Mouse (Mus musculus) T-cell, adult 2 months (primary cell): ENCODE results near the gene Capza3.

Experiments
- DNase-seq: peaks from one replicate; pipeline ENCODE4 v3.0.0; 2022; ENCODE audit warnings: low spot score

Capza3 gene

DNA sequence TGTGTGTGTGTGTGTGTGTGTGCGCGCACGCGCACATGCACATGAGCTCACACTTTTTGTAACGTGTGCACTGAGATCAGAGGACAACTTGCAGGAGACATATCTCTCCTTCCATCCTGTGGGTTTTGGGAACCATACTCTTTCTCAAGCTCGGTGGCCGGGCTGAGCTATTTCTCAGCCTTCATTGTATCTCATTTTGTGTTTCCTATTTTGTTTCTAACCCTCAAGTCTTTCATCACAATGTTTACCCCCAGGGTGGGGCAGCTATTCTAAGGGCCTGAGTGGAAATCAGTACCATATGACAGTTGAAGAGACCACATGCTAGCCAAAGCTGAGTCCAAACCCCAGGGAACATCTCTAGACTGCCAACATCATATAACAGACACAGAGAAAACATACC, at the start of gene Capza3:
Gene Capza3, plus strand, starts transcription at position 301 of the 400 bp plus-strand sequence.
- no peak for DNase-seq

DNA sequence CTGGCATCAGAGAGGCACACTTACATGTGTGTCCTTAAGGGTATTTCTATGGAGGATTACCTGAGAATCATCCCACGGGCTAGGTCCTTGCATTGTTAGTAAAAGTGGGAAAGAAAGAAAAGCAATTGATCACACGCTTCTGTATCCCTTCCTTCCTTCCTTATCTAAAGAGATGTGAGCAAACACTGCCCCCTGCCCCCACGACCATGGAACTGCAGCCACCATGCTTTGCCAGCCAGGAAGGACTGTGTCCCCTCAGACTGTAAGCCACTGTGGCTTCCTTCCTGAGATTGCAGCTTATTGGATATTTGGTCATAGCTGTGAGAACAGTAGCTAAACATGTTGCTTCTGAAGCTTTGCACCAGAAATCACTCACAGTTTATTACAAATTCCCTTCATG, 35.9 kb upstream of the Capza3 start:
- no peak for DNase-seq

DNA sequence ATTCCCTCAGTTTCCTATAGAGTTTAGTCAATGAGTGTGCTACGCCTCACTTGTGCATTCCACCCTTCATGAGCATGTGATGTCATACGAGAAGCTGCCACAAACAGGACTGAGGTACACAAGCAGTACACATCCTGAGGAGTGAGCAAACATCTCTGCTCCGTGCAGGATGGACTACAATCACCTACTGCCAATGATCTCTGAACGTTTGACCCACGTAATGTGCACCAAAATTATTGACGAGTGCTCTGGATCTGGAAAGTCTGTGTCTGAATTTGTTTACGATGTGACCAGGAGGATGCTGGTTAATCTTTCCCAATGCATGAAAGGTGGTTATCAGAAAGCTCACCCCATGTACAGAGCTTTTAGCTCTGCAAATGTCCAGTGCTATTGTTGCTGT, 16.6 kb upstream of the Capza3 start:
- no peak for DNase-seq

DNA sequence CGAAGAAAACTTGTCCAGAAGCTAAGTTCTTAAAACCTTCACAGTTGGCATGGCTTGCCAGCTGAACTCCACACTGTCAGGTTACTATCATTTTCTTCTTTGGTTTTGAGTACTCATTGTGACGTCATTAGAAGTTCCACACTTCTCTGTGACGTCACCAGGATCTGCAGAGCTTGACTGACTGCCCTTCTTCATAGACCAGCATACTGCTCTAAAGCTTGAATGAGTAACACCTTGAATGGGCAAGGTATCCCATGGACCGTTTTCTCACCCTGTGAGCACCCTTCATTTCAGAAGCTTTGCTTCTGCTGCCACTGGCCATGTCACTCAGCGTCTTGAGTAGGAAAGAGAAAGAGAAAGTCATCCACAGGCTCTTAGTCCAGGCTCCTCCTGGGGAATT, 305 bp downstream of the Capza3 start, which contains the start of gene Plcz1:
Gene Plcz1, minus strand, starts transcription at position 101 of the 400 bp plus-strand sequence.
- DNase-seq, result no peak

DNA sequence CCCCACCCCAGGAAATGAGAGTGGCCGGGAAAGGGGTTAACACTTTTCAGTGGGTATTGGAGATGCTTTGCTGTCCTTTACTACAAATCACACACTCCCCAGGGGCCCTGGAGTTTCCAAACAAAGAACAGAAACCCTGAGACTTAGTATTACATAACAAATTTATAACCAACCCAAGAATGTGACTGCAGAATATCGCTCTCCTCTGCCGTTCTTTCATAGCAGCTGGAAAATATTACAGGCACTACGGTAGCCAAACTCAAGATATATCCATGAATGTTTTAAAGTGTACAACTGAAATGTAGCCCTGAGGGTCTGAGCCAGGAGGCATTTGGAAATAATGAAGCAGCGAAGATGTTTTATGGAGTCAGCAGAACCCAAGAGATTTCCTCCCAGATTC, 10.4 kb downstream of the Capza3 start:
- no peak for DNase-seq

DNA sequence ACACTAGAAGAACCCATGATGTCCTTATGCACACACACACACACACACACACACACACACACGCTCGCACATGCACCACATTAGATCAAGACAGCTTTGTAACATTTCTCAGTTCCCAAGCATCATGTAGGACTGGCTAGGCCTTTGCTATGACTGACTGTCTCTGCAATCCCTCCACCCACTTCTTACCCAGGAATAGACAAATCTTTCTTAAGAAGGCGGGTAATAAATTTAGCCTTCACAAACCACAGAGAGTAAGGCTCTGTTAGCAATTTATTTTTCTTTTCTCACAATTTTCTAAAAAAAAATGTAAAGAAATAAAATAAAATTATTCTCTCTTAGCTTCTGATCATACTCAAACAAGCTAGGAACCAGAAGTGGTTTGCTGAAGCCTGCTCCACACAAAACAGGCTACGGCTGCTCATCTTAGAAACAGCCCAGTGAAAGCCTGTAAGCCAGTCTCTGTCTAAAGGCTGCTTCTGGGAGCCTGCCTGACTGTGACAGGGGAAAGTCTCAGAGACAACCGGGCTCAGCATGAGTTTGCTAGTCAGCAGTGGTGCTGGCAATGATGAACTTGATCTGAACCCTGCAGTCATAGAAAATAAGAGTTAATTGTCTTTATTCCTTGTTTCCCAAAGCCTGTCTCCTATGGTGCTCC, 13.3 kb downstream of the Capza3 start:
- no peak for DNase-seq

DNA sequence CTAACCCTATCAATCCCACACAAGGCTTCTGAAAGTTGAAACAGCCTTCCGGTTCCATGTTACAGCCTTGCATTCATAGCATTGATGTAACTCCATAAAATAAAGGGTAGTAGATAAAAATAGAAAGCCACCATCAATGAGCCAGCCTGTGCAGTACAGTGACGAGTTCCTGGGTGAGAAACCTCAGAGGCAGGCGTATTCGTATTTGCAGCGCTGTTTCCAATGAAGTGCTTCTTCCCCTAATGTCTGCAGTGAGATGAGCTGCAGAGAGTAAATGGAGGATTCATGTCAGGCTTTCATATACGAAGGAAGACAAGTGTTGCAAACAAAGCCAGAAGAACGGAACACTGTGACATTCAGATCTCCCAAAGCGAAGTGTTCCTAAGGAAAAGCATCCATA, 28.1 kb downstream of the Capza3 start:
- no peak for DNase-seq

DNA sequence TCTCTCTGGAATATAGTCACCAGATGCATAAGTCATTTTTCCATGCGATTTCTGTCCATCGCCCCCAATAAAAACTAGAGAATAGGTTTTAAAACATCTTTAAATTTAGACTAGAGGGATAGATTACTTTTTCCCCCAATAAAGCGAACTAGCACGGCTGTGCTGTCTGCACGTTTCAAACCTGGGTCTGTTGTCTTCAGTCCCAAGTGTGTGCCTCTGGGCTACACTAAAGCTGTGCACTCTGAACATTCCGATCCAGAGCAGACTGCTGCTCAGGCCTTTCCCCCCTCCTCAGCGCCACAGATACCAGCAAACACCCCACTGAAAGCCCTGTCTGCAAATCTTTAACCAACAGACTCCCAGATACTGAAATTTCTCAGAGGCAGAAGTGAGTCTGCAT, 39.9 kb downstream of the Capza3 start:
- DNase-seq, result no peak

DNA sequence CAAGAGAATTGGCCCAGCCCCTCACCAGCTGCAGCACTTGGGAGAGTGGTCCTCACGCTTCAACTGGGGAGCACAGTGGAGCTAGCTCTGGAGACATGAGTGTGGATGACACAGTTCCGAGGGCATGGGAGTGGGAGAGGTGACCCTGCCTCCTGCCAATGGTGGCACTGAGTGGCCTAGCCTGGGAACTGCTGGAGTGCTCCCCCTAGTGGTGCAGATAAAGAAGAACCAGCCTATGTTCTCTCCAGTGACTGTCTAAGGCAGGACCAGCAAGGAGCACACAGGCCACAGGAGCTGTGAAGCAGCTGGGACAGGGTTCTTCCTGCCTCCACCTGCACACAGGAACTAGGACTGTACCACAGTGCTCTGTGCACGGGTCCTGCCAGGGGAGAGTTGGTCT, 40.7 kb downstream of the Capza3 start:
- DNase-seq, result no peak

DNA sequence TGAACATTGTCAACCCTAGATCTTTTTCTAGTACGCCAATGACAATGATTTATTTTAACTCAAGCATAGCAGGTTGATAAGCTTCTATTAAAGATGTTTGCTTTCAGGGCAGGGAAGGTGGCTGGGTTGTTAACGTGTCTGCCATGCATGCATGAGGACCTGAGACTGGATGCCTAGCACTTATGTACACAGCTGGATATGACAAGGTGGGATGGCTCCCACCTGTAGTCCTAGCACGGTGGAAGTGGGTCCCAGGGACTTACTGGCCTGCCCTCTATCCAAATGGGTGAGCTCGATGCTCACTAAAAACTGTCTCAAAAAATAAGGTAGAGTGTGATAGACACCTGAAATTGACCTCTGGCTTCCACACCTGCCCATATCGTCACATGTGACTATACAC, 48.8 kb downstream of the Capza3 start:
- no peak for DNase-seq
